Mouse (Mus musculus) heart, embryonic 11.5 days (tissue): ENCODE results near the gene Fgf13. TPM values are rescaled to one million over a fixed set of nuclear protein-coding genes. Genes with fewer than 3 reads are reported as not detected.

Experiments used
- ATAC-seq: fragments of 200-750 bp; cut with Nextera tagmentation; replicated peaks from 2 replicates; pipeline ENCODE4 v1.8.0; 2017; ENCODE audit warnings: moderate library complexity; ENCODE audit not compliant: insufficient number of reproducible peaks, low FRiP score, low TSS enrichment
- H3K27ac ChIP-seq: fragments of 300-500 bp; sonication (generic); 2 replicates; pipeline ENCODE4 v1.5.1; 2014; ENCODE audit warnings: mild to moderate bottlenecking, low read depth, low read length
- H3K27me3 ChIP-seq: fragments of 300-500 bp; sonication (generic); 2 replicates; pipeline ENCODE4 v1.6.1; 2014; ENCODE audit warnings: mild to moderate bottlenecking, low read length, mixed read lengths; ENCODE audit not compliant: control insufficient read depth, insufficient read depth
- H3K36me3 ChIP-seq: fragments of 300-500 bp; sonication (generic); 2 replicates; pipeline ENCODE4 v1.6.1; 2014; ENCODE audit warnings: mild to moderate bottlenecking, low read length, moderate library complexity, mixed read lengths; ENCODE audit not compliant: control insufficient read depth, insufficient read depth
- H3K4me1 ChIP-seq: fragments of 300-500 bp; sonication (generic); 2 replicates; pipeline ENCODE4 v1.6.1; 2014; ENCODE audit warnings: low read length; ENCODE audit not compliant: control insufficient read depth, insufficient read depth
- H3K4me2 ChIP-seq: fragments of 300-500 bp; sonication (generic); 2 replicates; pipeline ENCODE4 v1.6.1; 2014; ENCODE audit warnings: mild to moderate bottlenecking, moderate library complexity
- H3K4me3 ChIP-seq: fragments of 300-500 bp; sonication (generic); 2 replicates; pipeline ENCODE4 v1.5.1; 2014; ENCODE audit warnings: low read depth, low read length
- H3K9ac ChIP-seq: fragments of 300-500 bp; sonication (generic); 2 replicates; pipeline ENCODE4 v1.6.1; 2014; ENCODE audit warnings: mild to moderate bottlenecking, low read depth, low read length, moderate library complexity
- H3K9me3 ChIP-seq: fragments of 300-500 bp; sonication (generic); replicated peaks from 2 replicates; pipeline ENCODE4 v1.6.1; 2016; ENCODE audit warnings: low read length; ENCODE audit not compliant: control insufficient read depth
- WGBS: fragments of 180-500 bp; shearing (Covaris S2); extraction: QIAGEN DNeasy Blood & Tissue Kit; methylation state at CpG from one replicate; pipeline ENCODE4 v1.1.7; 2014; ENCODE audit not compliant: insufficient replicate concordance; 5-methylcytosine and 5-hydroxymethylcytosine counted together
- polyA plus RNA-seq: library from polyadenylated mRNA; unstranded; fragments of >200 nt; fragmentation: Nextera tagmentation; extraction: Ambion mirVana; gene quantifications from 2 replicates; pipeline ENCODE4 v1.2.1, GENCODE M21; 2014

The Fgf13 gene
- polyA plus RNA-seq, 1 experiment from 2014 or later = 36.8 TPM

- Histone ChIP-seq H3K9me3 (no peaks in the 10 kb centered on the region), H3K36me3 (no peaks in the 10 kb centered on the region), H3K4me2 (no peak overlapping the region), H3K4me3 (no peak overlapping the region), H3K27me3 (no peaks in the 10 kb centered on the region), H3K27ac (no peak overlapping the region), H3K4me1 (no peaks in the 10 kb centered on the region), H3K9ac (no peak overlapping the region)
- WGBS = 65% methylated on average over 2 of the region's 2 CpGs
- no peak for ATAC-seq
Measured at GRCm38 (mm10) chrX:59240683-59241459, 327.0 kb downstream of the Fgf13 start.

GRCm38 (mm10) chrX:59220675-59221074 lies 347.2 kb downstream of the Fgf13 start:
- 22% methylated on average over 3 of the region's 3 CpGs for WGBS
- Histone ChIP-seq H3K27ac (no peak overlapping the region), H3K4me3 (no peak overlapping the region), H3K27me3 (no peaks in the 10 kb centered on the region), H3K9ac (no peak overlapping the region), H3K4me1 (no peaks in the 10 kb centered on the region), H3K36me3 (no peaks in the 10 kb centered on the region), H3K9me3 (no peaks in the 10 kb centered on the region), H3K4me2 (no peak overlapping the region)
- no peak for ATAC-seq

- Histone ChIP-seq H3K4me1 (no peaks in the 10 kb centered on the region), H3K9me3 (no peaks in the 10 kb centered on the region), H3K27me3 (no peaks in the 10 kb centered on the region), H3K27ac (no peak overlapping the region), H3K9ac (no peak overlapping the region), H3K4me3 (no peak overlapping the region), H3K4me2 (no peak overlapping the region), H3K36me3 (no peaks in the 10 kb centered on the region)
- no peak for ATAC-seq
Measured at GRCm38 (mm10) chrX:59201146-59201545, 366.7 kb downstream of the Fgf13 start.

GRCm38 (mm10) chrX:59194149-59194548 lies 373.7 kb downstream of the Fgf13 start:
- Histone ChIP-seq H3K4me2 (no peak overlapping the region), H3K4me3 (no peak overlapping the region), H3K4me1 (no peaks in the 10 kb centered on the region), H3K9ac (no peak overlapping the region), H3K27ac (no peak overlapping the region), H3K9me3 (no peaks in the 10 kb centered on the region), H3K27me3 (no peaks in the 10 kb centered on the region), H3K36me3 (no peaks in the 10 kb centered on the region)
- ATAC-seq = no peak
- 70% methylated on average over 4 of the region's 4 CpGs for WGBS

GRCm38 (mm10) chrX:59186922-59187321 lies 380.9 kb downstream of the Fgf13 start:
- Histone ChIP-seq H3K27ac (no peak overlapping the region), H3K4me1 (no peaks in the 10 kb centered on the region), H3K4me3 (no peak overlapping the region), H3K27me3 (no peaks in the 10 kb centered on the region), H3K4me2 (no peak overlapping the region), H3K36me3 (no peaks in the 10 kb centered on the region), H3K9ac (no peak overlapping the region), H3K9me3 (no peaks in the 10 kb centered on the region)
- no peak for ATAC-seq
- WGBS = 73% methylated on average over 4 of the region's 4 CpGs

- H3K27me3 ChIP-seq = no peaks in the 10 kb centered on the region
- no peak overlapping the region for H3K4me3 ChIP-seq
- peak overlapping the region; percentile 58 for H3K27ac ChIP-seq
- H3K9me3 ChIP-seq = no peaks in the 10 kb centered on the region
- WGBS = 41% methylated on average over 4 of the region's 4 CpGs
- H3K9ac ChIP-seq = no peak overlapping the region
- ATAC-seq = no peak
- H3K4me2 ChIP-seq = no peak overlapping the region
- H3K4me1 ChIP-seq = no peaks in the 10 kb centered on the region
- no peaks in the 10 kb centered on the region for H3K36me3 ChIP-seq
Measured at GRCm38 (mm10) chrX:59182323-59182722, 385.5 kb downstream of the Fgf13 start.

- no peaks in the 10 kb centered on the region for H3K9me3 ChIP-seq
- H3K4me3 ChIP-seq = no peak overlapping the region
- WGBS = 55% methylated on average over 4 of the region's 4 CpGs
- peak overlapping the region; percentile 39 for H3K4me2 ChIP-seq
- peak overlapping the region; percentile 66 for H3K27ac ChIP-seq
- no peaks in the 10 kb centered on the region for H3K36me3 ChIP-seq
- no peaks in the 10 kb centered on the region for H3K4me1 ChIP-seq
- no peak overlapping the region for H3K9ac ChIP-seq
- no peaks in the 10 kb centered on the region for H3K27me3 ChIP-seq
- no peak for ATAC-seq
Measured at GRCm38 (mm10) chrX:59179627-59180026, 388.2 kb downstream of the Fgf13 start.

GRCm38 (mm10) chrX:59179081-59179596 lies 388.7 kb downstream of the Fgf13 start:
- 19% methylated on average over 3 of the region's 3 CpGs for WGBS
- no peak overlapping the region for H3K4me3 ChIP-seq
- H3K4me1 ChIP-seq = no peaks in the 10 kb centered on the region
- no peak overlapping the region for H3K9ac ChIP-seq
- no peaks in the 10 kb centered on the region for H3K27me3 ChIP-seq
- no peaks in the 10 kb centered on the region for H3K36me3 ChIP-seq
- ATAC-seq = no peak
- peak overlapping the region; percentile 66 for H3K27ac ChIP-seq
- H3K9me3 ChIP-seq = no peaks in the 10 kb centered on the region
- no peak overlapping the region; the same call in 1 of the 2 replicates for H3K4me2 ChIP-seq

- H3K27me3 ChIP-seq = no peaks in the 10 kb centered on the region
- H3K9ac ChIP-seq = no peak overlapping the region
- H3K36me3 ChIP-seq = no peaks in the 10 kb centered on the region
- H3K9me3 ChIP-seq = no peaks in the 10 kb centered on the region
- no peak for ATAC-seq
- 57% methylated on average over 3 of the region's 3 CpGs for WGBS
- no peak overlapping the region for H3K4me2 ChIP-seq
- no peaks in the 10 kb centered on the region for H3K4me1 ChIP-seq
- H3K4me3 ChIP-seq = no peak overlapping the region
- H3K27ac ChIP-seq = no peak overlapping the region
Measured at GRCm38 (mm10) chrX:59177653-59178052, 390.2 kb downstream of the Fgf13 start.
